Mouse (Mus musculus) embryonic facial prominence, embryonic 10.5 days (tissue): ENCODE results near the gene Med12l. TPM values are rescaled to one million over a fixed set of nuclear protein-coding genes. Genes with fewer than 3 reads are reported as not detected.
"Not testable (repeated sequence)": the region's sequence is repeated elsewhere in the genome, so short reads cannot be mapped to it uniquely, and the experiment has no call there.

Source experiments
- DNase-seq: peaks from one replicate; pipeline ENCODE4 v3.0.0-alpha.2; 2017; ENCODE audit warnings: low spot score
- H3K27ac ChIP-seq: fragments of 300-500 bp; sonication (generic); replicated peaks from 2 replicates; pipeline ENCODE4 v1.5.1; 2016; ENCODE audit warnings: mild to moderate bottlenecking
- H3K27me3 ChIP-seq: fragments of 300-500 bp; sonication (generic); replicated peaks from 2 replicates; pipeline ENCODE4 v1.6.1; 2016; ENCODE audit warnings: low read depth, mild to moderate bottlenecking; ENCODE audit not compliant: poor library complexity, severe bottlenecking
- H3K36me3 ChIP-seq: fragments of 300-500 bp; sonication (generic); replicated peaks from 2 replicates; pipeline ENCODE4 v1.6.1; 2016; ENCODE audit warnings: mild to moderate bottlenecking, moderate library complexity
- H3K4me1 ChIP-seq: fragments of 300-500 bp; sonication (generic); 2 replicates; pipeline ENCODE4 v1.6.1; 2016
- H3K4me3 ChIP-seq: fragments of 300-500 bp; sonication (generic); 2 replicates; pipeline ENCODE4 v1.5.1; 2016; ENCODE audit warnings: mild to moderate bottlenecking, moderate library complexity
- H3K9me3 ChIP-seq: fragments of 300-500 bp; sonication (generic); 2 replicates; pipeline ENCODE4 v1.6.1; 2016; ENCODE audit warnings: mild to moderate bottlenecking
- WGBS: fragments of 180-500 bp; shearing (Covaris S2); methylation state at CpG from one replicate; pipeline ENCODE4 v1.1.7; 2016; 5-methylcytosine and 5-hydroxymethylcytosine counted together
- polyA plus RNA-seq: library from polyadenylated mRNA; unstranded; fragments of >200 nt; fragmentation: Nextera tagmentation; extraction: Ambion mirVana; gene quantifications from 2 replicates; pipeline ENCODE4 v1.2.1, GENCODE M21; 2016

Med12l gene
- polyA plus RNA-seq, 1 experiment from 2014 or later = 2.0 TPM

DNA sequence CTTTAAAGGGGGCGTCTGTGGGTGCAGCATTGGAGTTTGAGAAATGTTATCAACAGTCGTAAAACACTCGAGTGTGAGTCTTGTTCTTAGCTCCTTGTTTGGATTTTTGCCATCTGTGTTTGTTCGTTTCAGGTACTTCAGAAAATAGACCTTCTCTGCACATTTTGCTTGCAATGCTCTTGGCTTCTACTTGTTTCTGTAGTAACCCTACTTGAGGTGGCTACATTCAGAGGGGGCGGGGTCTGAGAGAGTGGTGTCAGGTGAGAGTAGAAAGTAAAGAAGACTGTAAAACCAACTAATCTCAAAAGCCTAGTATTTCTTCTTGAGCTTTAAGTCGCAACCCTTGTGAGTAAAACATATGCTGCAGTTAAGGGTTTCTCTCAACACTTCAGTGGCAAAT lies 23.1 kb downstream of the Med12l start:
- Histone ChIP-seq H3K9me3 (no peaks in the 10 kb centered on the region), H3K4me3 (no peak overlapping the region), H3K36me3 (no peaks in the 10 kb centered on the region), H3K27me3 (no peaks in the 10 kb centered on the region), H3K27ac (no peak overlapping the region), H3K4me1 (peaks cover 16% of the 10 kb centered on the region)
- 91% methylated on average over 6 of the region's 6 CpGs for WGBS
- DNase-seq = no peak

DNA sequence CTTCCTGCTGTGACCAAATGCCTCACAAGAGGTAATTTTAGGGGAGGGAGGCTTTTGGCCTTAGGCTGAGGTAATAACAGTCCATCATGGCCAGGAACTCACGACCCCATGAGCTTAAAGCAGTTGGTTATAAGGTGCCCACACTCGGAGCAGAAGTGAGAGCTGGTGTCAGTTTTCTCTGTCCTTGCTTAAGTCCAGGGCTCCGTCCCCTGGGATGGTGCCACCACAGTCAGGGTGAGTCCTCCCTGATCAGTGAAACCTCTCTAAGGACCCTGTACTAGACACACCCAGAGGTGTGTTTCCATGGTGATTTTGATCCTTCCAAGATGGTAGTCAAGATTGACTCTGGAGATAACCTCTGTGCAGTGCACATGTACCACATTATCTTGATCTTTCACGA lies 25.4 kb downstream of the Med12l start:
- H3K27me3 ChIP-seq = no peaks in the 10 kb centered on the region
- no peak overlapping the region for H3K27ac ChIP-seq
- WGBS = 58% methylated on average over 4 of the region's 4 CpGs
- H3K4me1 ChIP-seq = no peaks in the 10 kb centered on the region
- H3K36me3 ChIP-seq = no peaks in the 10 kb centered on the region
- DNase-seq = no peak
- H3K9me3 ChIP-seq = no peaks in the 10 kb centered on the region
- no peak overlapping the region for H3K4me3 ChIP-seq

DNA sequence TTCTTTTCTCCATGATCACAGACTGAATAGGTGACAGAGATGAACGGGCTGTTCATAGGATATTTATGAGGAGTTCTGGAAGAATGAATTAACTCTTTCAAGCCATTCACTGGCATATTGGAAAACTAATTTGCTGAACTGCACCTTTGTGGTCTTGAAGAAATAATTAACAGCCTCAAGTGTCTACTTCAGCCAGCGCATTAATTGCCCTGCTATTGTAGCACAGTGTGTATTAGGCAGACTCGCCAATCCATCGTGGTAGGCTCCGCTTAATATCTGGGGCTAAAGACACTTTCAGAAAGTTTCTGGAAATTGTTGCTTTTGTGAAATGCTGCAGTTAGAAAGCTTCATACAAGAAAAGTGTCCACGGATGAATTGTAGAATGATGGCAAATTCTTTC lies 35.9 kb downstream of the Med12l start:
- H3K27me3 ChIP-seq = no peaks in the 10 kb centered on the region
- H3K4me3 ChIP-seq = no peak overlapping the region
- no peaks in the 10 kb centered on the region for H3K4me1 ChIP-seq
- H3K27ac ChIP-seq = no peak overlapping the region
- H3K9me3 ChIP-seq = no peaks in the 10 kb centered on the region
- no peaks in the 10 kb centered on the region for H3K36me3 ChIP-seq
- DNase-seq = no peak
- WGBS = 88% methylated on average over 6 of the region's 6 CpGs

DNA sequence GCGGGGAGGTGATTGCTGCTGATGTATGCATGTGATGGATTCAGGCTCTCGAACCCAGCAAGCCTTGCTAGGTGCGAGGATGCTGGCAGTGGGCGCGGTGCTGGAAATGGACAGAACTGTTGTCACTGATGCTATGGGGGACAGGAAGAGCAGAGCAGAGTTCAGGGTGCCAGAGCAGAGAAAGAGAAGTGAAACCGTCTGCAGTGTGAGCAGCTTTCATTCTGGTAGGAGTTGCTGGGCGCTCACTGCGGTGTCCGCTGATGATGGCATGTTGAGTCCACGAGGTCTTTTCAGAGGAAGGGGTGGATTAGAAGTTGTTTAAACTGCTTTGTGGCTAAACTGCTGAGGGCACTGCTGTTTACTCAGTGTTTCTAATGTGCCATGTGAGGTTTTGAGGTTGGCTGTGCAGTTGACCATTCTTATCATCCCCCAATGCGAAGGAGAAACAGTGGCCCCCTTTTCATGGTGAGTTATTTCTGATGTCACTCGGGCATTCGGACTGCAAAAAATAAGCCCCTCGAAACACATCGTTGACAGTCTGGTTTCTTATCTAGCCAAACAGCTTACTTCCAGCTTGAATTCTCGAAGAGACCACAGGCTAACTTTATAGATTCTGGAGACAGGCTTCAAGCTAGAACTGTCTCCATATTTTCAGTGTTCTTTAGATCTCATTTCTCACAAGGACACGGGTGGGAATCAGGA lies 49.4 kb downstream of the Med12l start:
- Histone ChIP-seq H3K36me3 (no peaks in the 10 kb centered on the region), H3K4me1 (peaks cover 10% of the 10 kb centered on the region), H3K27me3 (no peaks in the 10 kb centered on the region), H3K27ac (no peak overlapping the region), H3K4me3 (no peak overlapping the region), H3K9me3 (no peaks in the 10 kb centered on the region)
- DNase-seq = no peak
- WGBS = 91% methylated on average over 17 of the region's 17 CpGs

DNA sequence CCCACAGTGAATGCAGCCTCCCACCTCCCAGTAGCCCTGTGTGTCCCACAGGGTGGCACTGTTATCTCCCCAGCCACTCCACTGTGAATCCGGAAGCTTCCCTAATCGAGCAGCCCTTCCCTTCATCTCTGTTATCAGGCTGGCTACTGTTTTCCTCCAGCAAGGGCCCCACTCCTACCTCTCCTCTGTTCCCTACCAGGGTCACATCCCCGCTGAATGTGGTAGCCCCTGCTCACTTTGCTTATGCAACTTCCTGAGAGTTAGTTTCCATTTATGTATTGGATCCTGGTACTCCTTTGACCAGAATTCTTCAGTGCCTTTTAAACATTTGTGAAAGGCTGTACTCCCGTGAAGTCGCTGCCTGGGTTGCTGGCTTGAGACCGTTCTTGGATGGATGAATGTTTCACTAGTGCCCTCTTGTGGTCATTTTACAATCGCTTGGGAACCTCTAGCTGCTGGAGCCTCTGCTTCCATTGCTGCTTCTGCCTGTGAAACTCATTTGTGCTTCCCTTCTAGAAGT lies 53.5 kb downstream of the Med12l start:
- 5% methylated on average over 7 of the region's 7 CpGs for WGBS
- Histone ChIP-seq H3K36me3 (no peaks in the 10 kb centered on the region), H3K4me3 (peak overlapping the region; percentile 30; the same call in 1 of the 2 replicates), H3K27ac (no peak overlapping the region), H3K9me3 (no peaks in the 10 kb centered on the region), H3K27me3 (no peaks in the 10 kb centered on the region), H3K4me1 (peaks cover 12% of the 10 kb centered on the region)
- DNase-seq = peak; percentile 68

DNA sequence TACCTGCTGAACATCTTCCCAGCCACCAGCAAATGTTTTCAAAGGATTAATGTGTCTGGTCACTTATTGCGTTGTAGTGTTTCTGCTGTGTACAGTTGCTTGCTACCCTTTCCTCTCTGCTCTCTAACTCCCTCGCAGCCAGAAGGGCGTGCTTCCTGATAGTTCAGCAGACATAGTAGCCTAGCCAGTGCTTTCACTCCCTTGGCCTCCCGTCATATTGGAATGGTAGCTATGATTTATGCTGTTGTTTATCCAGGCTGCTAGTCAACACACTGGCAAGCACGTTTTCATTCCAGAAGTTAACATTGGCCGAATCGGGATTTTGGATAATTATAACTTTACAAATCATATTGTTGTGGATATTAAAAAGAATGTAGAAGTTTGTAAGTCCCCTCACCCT lies 54.5 kb downstream of the Med12l start:
- DNase-seq = no peak
- no peaks in the 10 kb centered on the region for H3K9me3 ChIP-seq
- 86% methylated on average over 7 of the region's 7 CpGs for WGBS
- H3K4me1 ChIP-seq = peaks cover 12% of the 10 kb centered on the region
- no peak overlapping the region for H3K4me3 ChIP-seq
- no peaks in the 10 kb centered on the region for H3K36me3 ChIP-seq
- H3K27ac ChIP-seq = no peak overlapping the region
- no peaks in the 10 kb centered on the region for H3K27me3 ChIP-seq

DNA sequence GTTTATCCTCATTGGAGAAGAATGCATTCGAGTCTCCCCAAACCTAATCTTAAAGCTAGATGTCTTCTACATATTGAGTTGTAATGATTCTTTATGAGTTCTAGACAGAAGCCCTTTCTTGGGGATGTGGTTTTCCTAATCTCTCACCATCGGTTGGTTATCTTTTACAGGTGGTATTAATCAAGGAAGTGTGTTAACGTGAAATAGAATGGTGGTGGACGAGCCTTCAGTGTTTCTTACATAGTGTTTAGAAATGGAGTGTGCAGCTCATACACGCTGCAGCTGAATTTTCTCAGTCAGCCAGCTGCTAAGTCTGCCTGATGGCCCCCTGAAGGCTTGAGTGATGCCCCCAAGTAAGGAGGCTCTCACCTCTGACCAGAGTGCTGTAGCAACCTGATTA lies 56.5 kb downstream of the Med12l start:
- no peak overlapping the region for H3K27ac ChIP-seq
- H3K9me3 ChIP-seq = no peaks in the 10 kb centered on the region
- no peak overlapping the region for H3K4me3 ChIP-seq
- no peaks in the 10 kb centered on the region for H3K27me3 ChIP-seq
- no peak for DNase-seq
- 65% methylated on average over 5 of the region's 5 CpGs for WGBS
- H3K36me3 ChIP-seq = no peaks in the 10 kb centered on the region
- peaks cover 12% of the 10 kb centered on the region for H3K4me1 ChIP-seq

DNA sequence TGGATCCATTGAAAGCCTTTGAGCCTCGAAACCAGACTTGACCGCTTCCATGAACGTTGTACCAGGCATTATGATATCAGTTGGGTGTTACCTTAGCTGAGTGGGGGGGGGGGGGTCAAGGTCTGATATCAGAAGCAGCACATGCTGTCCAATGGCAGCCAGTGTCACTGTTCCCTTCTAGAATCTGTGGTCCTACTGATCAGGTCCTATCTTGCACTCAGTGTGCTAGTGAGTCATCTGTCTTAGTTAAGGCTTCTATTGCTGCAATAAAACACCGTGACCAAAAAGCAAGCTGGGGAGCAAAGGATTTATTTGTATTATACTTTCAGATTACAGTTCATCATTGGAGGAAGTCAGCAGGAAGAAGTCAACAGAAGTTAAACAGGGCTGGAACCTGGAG lies 57.8 kb downstream of the Med12l start:
- Histone ChIP-seq H3K4me1 (peaks cover 12% of the 10 kb centered on the region), H3K27ac (no peak overlapping the region), H3K4me3 (no peak overlapping the region), H3K9me3 (no peaks in the 10 kb centered on the region), H3K27me3 (no peaks in the 10 kb centered on the region), H3K36me3 (no peaks in the 10 kb centered on the region)
- 94% methylated on average over 4 of the region's 4 CpGs for WGBS
- DNase-seq = no peak

DNA sequence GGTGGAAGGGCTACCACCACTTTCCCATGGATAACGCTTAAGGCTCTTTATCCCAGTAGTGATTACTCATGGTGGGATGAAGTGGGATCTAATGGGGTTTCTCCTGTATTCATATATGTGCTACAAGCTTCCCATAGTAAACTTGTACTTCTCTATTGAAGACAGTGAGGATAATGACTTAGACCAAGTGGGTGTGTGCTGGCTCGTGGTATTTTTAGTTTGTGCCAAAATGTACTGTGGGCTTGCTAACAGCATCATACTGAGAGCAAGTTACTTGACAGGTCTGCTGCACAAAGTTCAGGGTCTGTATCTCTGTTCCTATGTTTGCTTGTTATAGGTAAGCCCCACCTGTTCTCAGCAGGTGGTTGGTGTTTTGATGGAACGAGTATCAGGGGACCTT lies 60.3 kb downstream of the Med12l start:
- 87% methylated on average over 3 of the region's 3 CpGs for WGBS
- H3K27me3 ChIP-seq = no peaks in the 10 kb centered on the region
- H3K4me3 ChIP-seq = no peak overlapping the region
- H3K9me3 ChIP-seq = no peaks in the 10 kb centered on the region
- 0 out of 2 replicates have a peak, but pooled peaks cover 2% of the 10 kb centered on the region for H3K4me1 ChIP-seq
- no peak overlapping the region for H3K27ac ChIP-seq
- H3K36me3 ChIP-seq = no peaks in the 10 kb centered on the region
- DNase-seq = no peak

DNA sequence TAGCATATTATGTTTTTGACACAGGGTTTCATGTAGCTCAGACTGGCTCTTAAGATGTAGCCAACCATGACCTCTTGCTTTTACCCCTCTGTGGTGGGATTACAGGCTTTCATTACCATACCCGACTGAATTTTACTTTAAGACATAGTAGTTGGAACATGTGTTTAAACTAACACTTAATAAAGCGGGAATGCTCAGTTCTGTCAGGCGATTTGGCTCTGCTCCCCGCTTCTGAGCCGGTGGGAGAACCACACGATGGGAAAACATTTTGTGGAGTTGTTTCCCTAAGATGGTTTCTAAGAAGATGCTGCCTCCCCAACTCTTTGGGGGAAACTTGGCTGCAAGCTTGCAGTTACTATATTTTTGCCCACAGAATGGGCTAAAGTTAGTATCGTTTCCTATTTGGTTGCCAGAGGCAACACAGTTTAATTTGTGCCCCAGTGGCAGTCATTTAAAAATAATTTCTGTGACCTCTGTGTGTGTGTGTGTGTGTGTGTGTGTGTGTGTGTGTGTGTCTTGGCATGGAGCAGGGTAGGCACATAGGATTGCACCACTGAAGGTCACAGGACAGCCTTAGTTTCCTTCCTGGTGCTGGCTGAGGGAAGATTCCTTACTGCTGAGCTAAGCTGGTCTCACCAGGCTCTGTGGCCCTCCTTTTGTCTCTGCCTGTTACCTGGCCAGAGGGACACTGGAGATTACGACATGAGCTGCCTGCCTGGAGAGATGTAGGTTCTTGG lies 61.1 kb downstream of the Med12l start:
- WGBS = 80% methylated on average over 8 of the region's 8 CpGs
- Histone ChIP-seq H3K27ac (no peak overlapping the region), H3K27me3 (no peaks in the 10 kb centered on the region), H3K9me3 (no peaks in the 10 kb centered on the region), H3K4me3 (no peak overlapping the region), H3K36me3 (no peaks in the 10 kb centered on the region), H3K4me1 (0 out of 2 replicates have a peak, but pooled peaks cover 2% of the 10 kb centered on the region)
- DNase-seq = no peak

DNA sequence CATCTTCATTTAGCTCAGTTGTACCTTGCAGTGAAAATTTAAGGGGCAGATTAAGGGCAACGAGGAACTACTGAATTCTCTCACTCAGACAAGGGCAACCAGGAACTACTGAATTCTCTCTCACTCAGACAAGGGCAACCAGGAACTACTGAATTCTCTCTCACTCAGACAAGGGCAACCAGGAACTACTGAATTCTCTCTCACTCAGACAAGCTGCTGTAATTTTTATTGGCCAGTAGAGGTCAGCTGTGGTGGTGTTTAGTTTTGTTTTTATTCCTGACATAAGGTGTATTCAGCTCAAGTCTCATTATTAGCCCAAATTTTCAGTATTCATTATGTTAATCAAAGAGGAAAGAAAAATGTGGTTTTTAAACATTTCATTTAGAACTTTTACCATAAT lies 63.4 kb downstream of the Med12l start:
- not testable (repeated sequence) for H3K27me3 ChIP-seq, H3K4me1 ChIP-seq, H3K27ac ChIP-seq, H3K4me3 ChIP-seq, H3K9me3 ChIP-seq, H3K36me3 ChIP-seq, DNase-seq
- 91% methylated on average over 1 of the region's 1 CpGs for WGBS

DNA sequence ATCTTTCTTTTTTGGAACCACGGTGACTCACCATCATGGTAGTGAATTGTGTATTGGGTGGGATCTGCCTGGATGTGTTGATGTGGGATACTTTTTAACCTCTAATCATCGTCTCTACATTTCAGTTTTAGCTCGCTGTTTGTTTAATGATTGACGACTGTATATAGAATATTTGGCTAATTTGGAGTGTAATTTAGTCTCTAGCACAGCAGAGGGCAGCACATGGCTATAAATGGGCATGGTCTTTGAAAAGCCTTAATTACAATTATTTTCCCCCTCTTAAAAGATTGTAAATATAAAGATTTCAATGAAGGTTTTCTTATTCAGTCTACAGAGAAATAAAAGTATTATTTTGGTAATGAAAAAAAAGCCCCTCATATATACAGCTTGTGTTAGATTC lies 71.7 kb downstream of the Med12l start:
- 63% methylated on average over 4 of the region's 4 CpGs for WGBS
- DNase-seq = no peak
- Histone ChIP-seq H3K36me3 (no peaks in the 10 kb centered on the region), H3K4me1 (peaks cover 21% of the 10 kb centered on the region), H3K27ac (no peak overlapping the region), H3K9me3 (no peaks in the 10 kb centered on the region), H3K4me3 (no peak overlapping the region), H3K27me3 (no peaks in the 10 kb centered on the region)

DNA sequence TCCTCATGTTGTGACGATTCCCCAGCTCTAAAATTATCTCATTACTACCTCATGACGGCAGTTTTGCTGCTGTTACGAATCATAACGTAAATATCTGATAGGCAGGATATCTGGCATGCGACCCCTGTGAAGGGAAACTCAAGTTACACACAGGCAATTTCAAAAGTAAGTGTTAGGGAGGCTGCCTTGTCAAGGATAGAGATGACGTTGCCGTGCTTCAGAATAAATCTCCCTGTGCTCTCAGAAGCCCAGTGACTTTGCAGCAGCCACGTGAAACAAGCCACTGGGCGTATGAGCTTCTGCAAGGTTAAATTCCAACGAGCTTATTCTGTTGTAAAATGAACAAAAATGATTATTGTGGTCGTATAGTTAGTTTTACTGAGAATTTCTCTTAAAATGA lies 73.0 kb downstream of the Med12l start:
- Histone ChIP-seq H3K4me3 (no peak overlapping the region), H3K27ac (no peak overlapping the region), H3K27me3 (no peaks in the 10 kb centered on the region), H3K4me1 (peaks cover 21% of the 10 kb centered on the region), H3K9me3 (no peaks in the 10 kb centered on the region), H3K36me3 (no peaks in the 10 kb centered on the region)
- no peak for DNase-seq
- 82% methylated on average over 11 of the region's 11 CpGs for WGBS
